Mouse (Mus musculus) liver, adult 2 months (tissue): ENCODE measurements at regions not wholly inside any gene's neighbourhood (a gene's known extent, or its start where the extent isn't known, plus 50 kb on each side); places are given as distances from the start of the nearest gene placed in this dataset.

Experiments used
- CTCF ChIP-seq: fragments of 200-500 bp; IDR thresholded peaks from 2 replicates; pipeline ENCODE4 v1.5.1; 2011; ENCODE audit warnings: low read depth, low read length, control low read depth
- POLR2A ChIP-seq: fragments of 200-500 bp; IDR thresholded peaks from 2 replicates; pipeline ENCODE4 v1.6.1; 2011; ENCODE audit warnings: low read length, control low read depth; ENCODE audit not compliant: insufficient read depth; ENCODE audit errors: extremely low read depth

GRCm38 (mm10) chr6:141071507-141071906 lies 177.6 kb upstream of the Pde3a start:
- TF ChIP-seq POLR2A (no peak), CTCF (no peak)
